Mouse (Mus musculus): ENCODE data around the gene Misp. TPM values are rescaled to one million over a fixed set of nuclear protein-coding genes. Genes with fewer than 3 reads are reported as not detected.

Misp gene
- polyA plus RNA-seq, 1 experiment from 2014 or later, result 0.50 TPM

- Histone ChIP-seq H3K4me1 (replicated peaks) (peaks cover 67% of the 10 kb centered on the region), H3K27me3 (peaks cover 23% of the 10 kb centered on the region), H3K4me3 (replicated peaks) (no peak overlapping the region), H3K9me3 (replicated peaks) (no peaks in the 10 kb centered on the region), H3K27ac (replicated peaks) (no peak overlapping the region), H3K4me2 (no peak overlapping the region), H3K9ac (no peak overlapping the region), H3K36me3 (replicated peaks) (no peaks in the 10 kb centered on the region)
- 23% methylated on average over 15 of the region's 15 CpGs for WGBS (ENCODE audit: insufficient replicate concordance)
- no peak for ATAC-seq (ENCODE audit: insufficient read depth)
These were observed 23.5 kb upstream of the Misp start for GRCm38 (mm10) chr10:79797326-79797725.

GRCm38 (mm10) chr10:79798289-79798928 is 22.4 kb upstream of the Misp start:
- H3K4me2 ChIP-seq, result no peak overlapping the region
- H3K27ac ChIP-seq (replicated peaks), result peak overlapping the region; percentile 38; the same call in 1 of the 2 replicates
- WGBS (ENCODE audit: insufficient replicate concordance), result 16% methylated on average over 12 of the region's 12 CpGs
- no peak overlapping the region for H3K4me3 ChIP-seq (replicated peaks)
- H3K9ac ChIP-seq, result no peak overlapping the region
- H3K4me1 ChIP-seq (replicated peaks), result peaks cover 71% of the 10 kb centered on the region
- no peaks in the 10 kb centered on the region for H3K9me3 ChIP-seq (replicated peaks)
- no peaks in the 10 kb centered on the region for H3K36me3 ChIP-seq (replicated peaks)
- H3K27me3 ChIP-seq, result peaks cover 19% of the 10 kb centered on the region
- no peak for ATAC-seq (ENCODE audit: insufficient read depth)

GRCm38 (mm10) chr10:79800508-79800907 is 20.3 kb upstream of the Misp start:
- Histone ChIP-seq H3K4me3 (replicated peaks) (no peak overlapping the region), H3K4me2 (no peak overlapping the region), H3K9ac (no peak overlapping the region), H3K27ac (replicated peaks) (no peak overlapping the region), H3K9me3 (replicated peaks) (no peaks in the 10 kb centered on the region), H3K4me1 (replicated peaks) (peaks cover 67% of the 10 kb centered on the region), H3K36me3 (replicated peaks) (no peaks in the 10 kb centered on the region), H3K27me3 (no peaks in the 10 kb centered on the region)
- 70% methylated on average over 11 of the region's 11 CpGs for WGBS (ENCODE audit: insufficient replicate concordance)
- no peak for ATAC-seq (ENCODE audit: insufficient read depth)

- H3K4me2 ChIP-seq, result peak overlapping the region; percentile 48
- H3K36me3 ChIP-seq (replicated peaks), result no peaks in the 10 kb centered on the region
- H3K9ac ChIP-seq, result no peak overlapping the region
- H3K27ac ChIP-seq (replicated peaks), result peak overlapping the region; percentile 39
- 42% methylated on average over 3 of the region's 3 CpGs for WGBS (ENCODE audit: insufficient replicate concordance)
- H3K9me3 ChIP-seq (replicated peaks), result no peaks in the 10 kb centered on the region
- no peaks in the 10 kb centered on the region for H3K27me3 ChIP-seq
- H3K4me3 ChIP-seq (replicated peaks), result peak overlapping the region; percentile 24
- ATAC-seq (ENCODE audit: insufficient read depth), result no peak
- H3K4me1 ChIP-seq (replicated peaks), result peaks cover 73% of the 10 kb centered on the region
These were observed 19.0 kb upstream of the Misp start for GRCm38 (mm10) chr10:79801837-79802236.

GRCm38 (mm10) chr10:79802331-79802971 is 18.3 kb upstream of the Misp start:
- Histone ChIP-seq H3K4me2 (peak overlapping the region; percentile 48), H3K9ac (no peak overlapping the region), H3K4me3 (replicated peaks) (peak overlapping the region; percentile 24), H3K36me3 (replicated peaks) (no peaks in the 10 kb centered on the region), H3K27ac (replicated peaks) (peak overlapping the region; percentile 39), H3K27me3 (no peaks in the 10 kb centered on the region), H3K9me3 (replicated peaks) (no peaks in the 10 kb centered on the region), H3K4me1 (replicated peaks) (peaks cover 73% of the 10 kb centered on the region)
- 49% methylated on average over 11 of the region's 11 CpGs for whole genome bisulfite sequencing (ENCODE audit: insufficient replicate concordance)
- ATAC-seq (ENCODE audit: insufficient read depth), result peak; percentile 53

GRCm38 (mm10) chr10:79803716-79804323 is 17.0 kb upstream of the Misp start:
- Histone ChIP-seq H3K9me3 (replicated peaks) (no peaks in the 10 kb centered on the region), H3K4me1 (replicated peaks) (peaks cover 60% of the 10 kb centered on the region), H3K27me3 (no peaks in the 10 kb centered on the region), H3K27ac (replicated peaks) (0 out of 2 replicates have a peak overlapping the region, but pooled peaks have one; percentile 19), H3K4me3 (replicated peaks) (no peak overlapping the region), H3K9ac (no peak overlapping the region), H3K4me2 (no peak overlapping the region), H3K36me3 (replicated peaks) (no peaks in the 10 kb centered on the region)
- no peak; the same call in 1 of the 2 replicates for ATAC-seq (ENCODE audit: insufficient read depth)
- 43% methylated on average over 29 of the region's 29 CpGs for WGBS (ENCODE audit: insufficient replicate concordance)

- Histone ChIP-seq H3K27ac (replicated peaks) (no peak overlapping the region), H3K9me3 (replicated peaks) (no peaks in the 10 kb centered on the region), H3K36me3 (replicated peaks) (no peaks in the 10 kb centered on the region), H3K4me3 (replicated peaks) (no peak overlapping the region), H3K9ac (no peak overlapping the region), H3K27me3 (no peaks in the 10 kb centered on the region), H3K4me2 (no peak overlapping the region), H3K4me1 (replicated peaks) (peaks cover 58% of the 10 kb centered on the region)
- ATAC-seq (ENCODE audit: insufficient read depth), result no peak
- 44% methylated on average over 11 of the region's 11 CpGs for WGBS (ENCODE audit: insufficient replicate concordance)
These were observed 15.2 kb upstream of the Misp start for GRCm38 (mm10) chr10:79805636-79806035.

GRCm38 (mm10) chr10:79806331-79806730 is 14.5 kb upstream of the Misp start:
- 70% methylated on average over 9 of the region's 9 CpGs for WGBS (ENCODE audit: insufficient replicate concordance)
- no peaks in the 10 kb centered on the region for H3K9me3 ChIP-seq (replicated peaks)
- peaks cover 57% of the 10 kb centered on the region for H3K4me1 ChIP-seq (replicated peaks)

GRCm38 (mm10) chr10:79806972-79807371 is 13.8 kb upstream of the Misp start:
- no peak overlapping the region for H3K27ac ChIP-seq (replicated peaks)
- H3K9ac ChIP-seq, result no peak overlapping the region
- no peaks in the 10 kb centered on the region for H3K9me3 ChIP-seq (replicated peaks)
- H3K27me3 ChIP-seq, result no peaks in the 10 kb centered on the region
- H3K36me3 ChIP-seq (replicated peaks), result no peaks in the 10 kb centered on the region
- H3K4me3 ChIP-seq (replicated peaks), result no peak overlapping the region
- no peak overlapping the region for H3K4me2 ChIP-seq
- peaks cover 56% of the 10 kb centered on the region for H3K4me1 ChIP-seq (replicated peaks)
- no peak for ATAC-seq (ENCODE audit: insufficient read depth)
- WGBS (ENCODE audit: insufficient replicate concordance), result 54% methylated on average over 10 of the region's 10 CpGs

More at GRCm38 (mm10) chr10:79806331-79806730, 14.5 kb upstream of the Misp start:
- Histone ChIP-seq H3K27ac (replicated peaks) (no peak overlapping the region), H3K4me2 (no peak overlapping the region), H3K27me3 (no peaks in the 10 kb centered on the region), H3K4me3 (replicated peaks) (no peak overlapping the region), H3K36me3 (replicated peaks) (no peaks in the 10 kb centered on the region), H3K9ac (no peak overlapping the region)
- no peak for ATAC-seq (ENCODE audit: insufficient read depth)

- H3K4me2 ChIP-seq, result no peak overlapping the region
- no peaks in the 10 kb centered on the region for H3K27me3 ChIP-seq
- ATAC-seq (ENCODE audit: insufficient read depth), result no peak
- H3K4me3 ChIP-seq (replicated peaks), result no peak overlapping the region
- no peak overlapping the region for H3K27ac ChIP-seq (replicated peaks)
- peaks cover 53% of the 10 kb centered on the region for H3K4me1 ChIP-seq (replicated peaks)
- no peak overlapping the region for H3K9ac ChIP-seq
- H3K36me3 ChIP-seq (replicated peaks), result no peaks in the 10 kb centered on the region
- 56% methylated on average over 11 of the region's 11 CpGs for WGBS (ENCODE audit: insufficient replicate concordance)
- H3K9me3 ChIP-seq (replicated peaks), result no peaks in the 10 kb centered on the region
These were observed 13.0 kb upstream of the Misp start for GRCm38 (mm10) chr10:79807826-79808225.

- Histone ChIP-seq H3K27ac (replicated peaks) (no peak overlapping the region), H3K36me3 (replicated peaks) (no peaks in the 10 kb centered on the region), H3K4me1 (replicated peaks) (peaks cover 44% of the 10 kb centered on the region), H3K27me3 (no peaks in the 10 kb centered on the region), H3K9me3 (replicated peaks) (no peaks in the 10 kb centered on the region), H3K9ac (no peak overlapping the region), H3K4me3 (replicated peaks) (no peak overlapping the region), H3K4me2 (no peak overlapping the region)
- 80% methylated on average over 11 of the region's 11 CpGs for WGBS (ENCODE audit: insufficient replicate concordance)
- ATAC-seq (ENCODE audit: insufficient read depth), result no peak
These were observed 12.1 kb upstream of the Misp start for GRCm38 (mm10) chr10:79808728-79809127.

Measured in liver, embryonic 15.5 days (tissue).